Mouse (Mus musculus): ENCODE results near the gene B3galt1.

GRCm38 (mm10) chr2:67565480-67566331 lies at the start of gene B3galt1:
- TF ChIP-seq GATA1 (IDR thresholded peaks at IDR 0.05; ENCODE audit: borderline replicate concordance, low read length) (no peak), FLI1 (IDR thresholded peaks at IDR 0.05; ENCODE audit: low read length) (no peak)
